Mouse (Mus musculus) ES-E14 (cell line): ENCODE measurements at regions not wholly inside any gene's neighbourhood (a gene's known extent, or its start where the extent isn't known, plus 50 kb on each side); places are given as distances from the start of the nearest gene placed in this dataset.

Experiments
- DNase-seq: peaks from one replicate; pipeline ENCODE4 v3.0.0-alpha.2; 2013; ENCODE audit warnings: low read depth, low spot score
- H3K27ac ChIP-seq: 2 replicates; pipeline ENCODE4 v1.5.1; 2012; ENCODE audit warnings: low read depth, mild to moderate bottlenecking, low read length, moderate library complexity, mixed read lengths; ENCODE audit not compliant: poor library complexity, insufficient read depth, severe bottlenecking
- H3K36me3 ChIP-seq: 2 replicates; pipeline ENCODE4 v1.6.1; 2012; ENCODE audit warnings: mild to moderate bottlenecking, low read length, moderate library complexity, mixed read lengths; ENCODE audit not compliant: control insufficient read depth, poor library complexity, insufficient read depth, severe bottlenecking
- H3K4me1 ChIP-seq, 2 experiments: fragments of 150-350 bp in 1 of 2; sonication (generic) in 1 of 2; 2 replicates each; pipeline ENCODE4 v1.6.1; 2012; ENCODE audit warnings: low read length in 2 of 2, mild to moderate bottlenecking in 1 of 2, mixed read lengths in 1 of 2; ENCODE audit not compliant: control insufficient read depth in 2 of 2, insufficient read depth in 2 of 2, poor library complexity in 1 of 2
- H3K4me3 ChIP-seq, 2 experiments: fragments of 150-350 bp in 1 of 2; sonication (generic) in 1 of 2; 2 replicates each; pipeline ENCODE4 v1.5.1; 2012; ENCODE audit warnings: low read length in 2 of 2, low read depth in 1 of 2, mild to moderate bottlenecking in 1 of 2, mixed read lengths in 1 of 2; ENCODE audit not compliant: insufficient read depth in 1 of 2, poor library complexity in 1 of 2, severe bottlenecking in 1 of 2
- H3K9ac ChIP-seq: 2 replicates; pipeline ENCODE4 v1.6.1; 2012; ENCODE audit warnings: low read depth, mild to moderate bottlenecking, low read length, mixed read lengths; ENCODE audit not compliant: poor library complexity, insufficient read depth, severe bottlenecking
- H3K9me3 ChIP-seq: fragments of 150-350 bp; sonication (generic); 2 replicates; pipeline ENCODE4 v1.6.1; 2012; ENCODE audit warnings: low read depth, mild to moderate bottlenecking, low read length; ENCODE audit not compliant: control insufficient read depth, insufficient read depth
- CHD2 ChIP-seq: IDR thresholded peaks from 2 replicates; pipeline ENCODE4 v1.6.1; 2014; ENCODE audit warnings: mild to moderate bottlenecking, low read depth, low read length, inconsistent platforms
- HCFC1 ChIP-seq: IDR thresholded peaks from 2 replicates; pipeline ENCODE4 v1.6.1; 2012; ENCODE audit warnings: low read length, inconsistent platforms, borderline replicate concordance; ENCODE audit not compliant: insufficient read depth
- MAFK ChIP-seq: IDR thresholded peaks from 2 replicates; pipeline ENCODE4 v1.6.1; 2014; ENCODE audit warnings: mild to moderate bottlenecking, low read depth, low read length, inconsistent platforms; ENCODE audit not compliant: insufficient read depth
- ZC3H11A ChIP-seq: IDR thresholded peaks from 2 replicates; pipeline ENCODE4 v1.6.1; 2012; ENCODE audit warnings: low read depth, mild to moderate bottlenecking, inconsistent platforms, low read length, borderline replicate concordance
- ZNF384 ChIP-seq: IDR thresholded peaks from 2 replicates; pipeline ENCODE4 v1.6.1; 2012; ENCODE audit warnings: low read depth, low read length, inconsistent platforms
- in situ Hi-C, 2 experiments: fragments of 600-800 bp; cut with MboI; formaldehyde crosslinking; loops; one replicate each; pipeline ENCODE4 v1.15.1; 2025; ENCODE audit warnings: low sequenced_read_pairs in 2 of 2, inconsistent platforms in 1 of 2; ENCODE audit not compliant: unreplicated experiment in 2 of 2

DNA sequence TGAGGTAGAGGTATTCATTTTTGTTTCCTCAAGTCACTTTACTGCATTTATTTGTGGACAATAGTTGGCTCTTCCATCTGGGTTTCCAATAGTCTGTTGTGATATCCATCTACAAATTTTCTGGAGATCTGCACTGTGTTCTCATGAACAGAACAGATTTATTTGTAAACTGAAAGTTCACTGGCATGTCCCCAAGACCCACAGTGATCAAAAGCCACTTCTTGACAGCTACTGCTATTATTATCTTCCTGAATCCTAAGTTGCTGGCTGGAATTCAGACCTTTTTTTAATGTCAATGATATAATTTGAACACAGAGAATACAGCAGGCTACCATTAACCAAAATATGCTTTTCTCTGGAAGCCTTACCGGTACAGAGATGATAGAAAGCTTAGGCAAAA is 64.9 kb upstream of the Igsf10 start:
- DNase-seq, result no peak
- Histone ChIP-seq H3K9ac (no peak overlapping the region), H3K36me3 (no peaks in the 10 kb centered on the region), H3K9me3 (no peaks in the 10 kb centered on the region), H3K4me3 (no peak overlapping the region), H3K27ac (no peak overlapping the region), H3K4me1 (no peaks in the 10 kb centered on the region)
- no peak for TF ChIP-seq ZNF384
- TF ChIP-seq ZC3H11A, result no peak
- no peak for TF ChIP-seq HCFC1
- no peak for TF ChIP-seq MAFK
- in situ Hi-C loops, result no loop called here

DNA sequence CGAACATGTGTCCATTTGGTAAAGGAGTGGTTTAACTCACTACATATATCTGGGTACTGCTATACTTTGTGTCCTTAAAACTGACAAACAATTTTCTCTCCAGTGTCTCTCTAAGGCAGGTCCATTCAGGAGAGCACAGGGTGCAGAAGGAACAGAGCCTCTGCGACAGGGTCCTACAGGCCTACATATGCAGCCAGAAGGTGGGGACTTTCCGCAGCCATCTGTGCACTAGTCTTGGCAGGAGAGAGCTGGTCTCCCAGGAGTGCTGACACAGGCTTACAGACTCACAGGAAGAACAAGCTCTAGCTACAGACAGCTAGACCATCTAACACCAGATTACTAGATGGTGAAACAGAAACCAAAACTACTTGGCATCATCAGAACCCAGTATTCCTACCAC is 61.8 kb upstream of the Igsf10 start:
- H3K4me1 ChIP-seq, result no peaks in the 10 kb centered on the region
- no peak overlapping the region for H3K4me3 ChIP-seq
- H3K9me3 ChIP-seq, result no peaks in the 10 kb centered on the region
- H3K36me3 ChIP-seq, result no peaks in the 10 kb centered on the region
- no peak for TF ChIP-seq HCFC1
- TF ChIP-seq MAFK, result no peak
- no peak for TF ChIP-seq ZC3H11A
- no peak for TF ChIP-seq ZNF384
- no peak for TF ChIP-seq CHD2
- no peak overlapping the region for H3K27ac ChIP-seq
- H3K9ac ChIP-seq, result no peak overlapping the region
- no peak for DNase-seq
- in situ Hi-C loops, result no loop called here

DNA sequence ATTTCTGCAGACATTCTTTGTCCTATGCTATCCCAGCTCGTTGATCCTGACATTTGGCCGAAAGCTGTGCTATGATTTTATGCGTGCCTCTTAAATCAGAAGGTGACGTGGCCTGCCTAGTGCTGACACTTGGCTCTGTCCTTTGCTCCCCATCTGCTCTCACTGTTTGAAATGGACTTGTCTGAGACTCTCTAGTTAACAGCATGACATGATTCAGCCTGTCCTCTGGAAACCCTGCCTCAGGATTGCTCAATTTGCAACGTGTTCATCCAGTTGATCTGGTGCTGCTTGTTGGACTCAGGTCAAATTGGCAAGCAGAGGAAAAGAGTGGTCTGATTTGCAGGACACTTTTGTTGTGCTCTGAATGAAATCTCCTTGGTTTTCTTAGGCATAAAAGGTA is 57.7 kb upstream of the Igsf10 start:
- in situ Hi-C loops, result no loop called here
- no peak overlapping the region for H3K9ac ChIP-seq
- H3K4me1 ChIP-seq, result no peaks in the 10 kb centered on the region
- no peaks in the 10 kb centered on the region for H3K9me3 ChIP-seq
- TF ChIP-seq CHD2, result no peak
- no peak for TF ChIP-seq HCFC1
- TF ChIP-seq MAFK, result no peak
- no peak for TF ChIP-seq ZNF384
- TF ChIP-seq ZC3H11A, result no peak
- H3K4me3 ChIP-seq, result no peak overlapping the region
- no peaks in the 10 kb centered on the region for H3K36me3 ChIP-seq
- DNase-seq, result no peak
- no peak overlapping the region for H3K27ac ChIP-seq

GRCm38 (mm10) chr3:59401425-59401824 is 57.2 kb upstream of the Igsf10 start:
- Histone ChIP-seq H3K27ac (no peak overlapping the region), H3K9ac (no peak overlapping the region), H3K36me3 (no peaks in the 10 kb centered on the region), H3K4me3 (no peak overlapping the region), H3K9me3 (no peaks in the 10 kb centered on the region), H3K4me1 (no peaks in the 10 kb centered on the region)
- no peak for TF ChIP-seq MAFK
- TF ChIP-seq ZC3H11A, result no peak
- no peak for TF ChIP-seq HCFC1
- TF ChIP-seq ZNF384, result no peak
- DNase-seq, result no peak
- in situ Hi-C loops, result no loop called here
